Mouse (Mus musculus): ENCODE measurements at regions not wholly inside any gene's neighbourhood (a gene's known extent, or its start where the extent isn't known, plus 50 kb on each side); places are given as distances from the start of the nearest gene placed in this dataset.

DNA sequence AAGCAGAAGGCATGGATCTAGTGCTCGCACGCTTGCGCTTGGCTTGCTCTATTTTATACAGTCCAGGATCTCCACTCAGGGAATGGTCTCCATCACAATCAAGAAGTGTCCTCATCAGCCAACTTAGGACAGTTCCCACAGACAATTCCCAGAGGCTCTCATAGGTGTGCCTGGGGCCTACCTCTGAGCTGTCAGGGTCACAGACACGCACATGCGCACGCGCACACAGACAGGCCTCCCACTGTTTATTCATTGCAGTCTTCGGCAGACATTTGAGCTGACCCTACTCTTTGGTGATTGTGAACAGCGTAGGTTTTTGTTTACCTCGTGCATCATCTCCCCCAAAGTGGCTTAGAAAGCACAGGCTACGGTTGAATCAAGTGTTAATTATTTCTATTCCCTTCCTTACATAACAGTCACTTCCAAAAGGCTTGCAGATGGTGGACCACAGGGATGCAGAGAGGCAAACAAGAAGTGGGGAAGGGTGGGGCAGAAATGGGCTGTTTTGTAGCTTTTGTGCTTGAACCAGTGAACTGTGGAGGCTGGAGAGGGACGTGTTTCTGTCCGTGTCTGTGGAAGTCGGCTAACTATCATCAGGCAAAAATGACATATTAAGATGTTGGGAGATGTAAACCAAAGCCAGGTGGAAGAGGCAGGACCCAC lies 53.5 kb upstream of the Smg1 start:
- no peak overlapping the region for H3K27ac ChIP-seq (replicated peaks)
- peaks cover 6% of the 10 kb centered on the region; the same call in 1 of the 2 replicates for H3K9me3 ChIP-seq
- H3K4me1 ChIP-seq, result peaks cover 5% of the 10 kb centered on the region; the same call in 1 of the 2 replicates
- no peaks in the 10 kb centered on the region for H3K27me3 ChIP-seq
- H3K9ac ChIP-seq (replicated peaks), result no peak overlapping the region
- whole genome bisulfite sequencing, result 62% methylated on average over 14 of the region's 14 CpGs
- ATAC-seq (ENCODE audit: low FRiP score, low read depth), result 0 out of 2 replicates have a peak, but pooled peaks have one; percentile 25
- H3K36me3 ChIP-seq, result no peaks in the 10 kb centered on the region
- peak overlapping the region; percentile 36 for H3K4me2 ChIP-seq (replicated peaks)
- H3K4me3 ChIP-seq, result no peak overlapping the region

DNA sequence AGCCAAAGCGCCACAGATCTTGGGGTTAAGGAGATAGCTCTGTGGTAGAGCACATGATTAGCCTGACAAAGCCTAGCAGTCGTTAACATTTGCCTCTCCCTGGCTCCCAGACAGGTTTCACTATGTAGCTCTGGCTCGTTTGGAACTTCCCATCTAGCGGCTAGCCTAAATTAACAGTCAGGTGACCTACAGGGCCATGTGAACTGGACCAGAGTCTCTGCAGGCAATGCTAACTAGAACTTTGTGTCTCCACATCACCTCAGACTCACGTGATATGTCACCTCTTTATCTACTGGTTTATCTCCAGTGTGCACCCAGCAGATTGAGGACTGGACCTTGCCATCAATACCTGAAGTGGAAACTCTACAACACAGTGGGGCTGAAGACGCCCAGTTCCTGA lies 52.4 kb upstream of the Smg1 start:
- H3K27me3 ChIP-seq, result no peaks in the 10 kb centered on the region
- H3K9me3 ChIP-seq, result peaks cover 6% of the 10 kb centered on the region; the same call in 1 of the 2 replicates
- WGBS, result 86% methylated on average over 6 of the region's 6 CpGs
- no peak overlapping the region for H3K4me2 ChIP-seq (replicated peaks)
- no peak overlapping the region for H3K9ac ChIP-seq (replicated peaks)
- H3K27ac ChIP-seq (replicated peaks), result no peak overlapping the region
- H3K4me1 ChIP-seq, result peaks cover 5% of the 10 kb centered on the region; the same call in 1 of the 2 replicates
- ATAC-seq (ENCODE audit: low FRiP score, low read depth), result no peak
- no peaks in the 10 kb centered on the region for H3K36me3 ChIP-seq
- no peak overlapping the region for H3K4me3 ChIP-seq

DNA sequence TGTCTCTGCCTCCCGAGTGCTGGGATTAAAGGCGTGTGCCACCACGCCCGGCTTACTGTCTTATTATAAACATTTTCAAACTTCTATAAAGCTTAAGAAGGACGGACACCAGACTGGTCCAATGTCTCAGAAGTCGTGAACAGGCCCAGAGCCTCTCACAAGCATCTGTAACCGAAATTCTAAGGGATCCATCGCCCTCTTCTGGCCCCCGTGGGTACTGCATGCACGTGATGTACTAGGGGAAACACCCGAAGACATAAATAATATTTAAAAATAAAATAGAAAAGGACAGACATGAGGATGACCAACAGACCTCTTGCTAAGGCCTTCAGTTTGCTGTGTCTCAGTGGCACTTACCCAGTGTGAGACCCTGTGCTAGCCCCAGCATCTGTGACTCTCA lies 51.8 kb upstream of the Smg1 start:
- Histone ChIP-seq H3K4me1 (peaks cover 5% of the 10 kb centered on the region; the same call in 1 of the 2 replicates), H3K27me3 (no peaks in the 10 kb centered on the region), H3K9ac (replicated peaks) (no peak overlapping the region), H3K9me3 (peaks cover 6% of the 10 kb centered on the region; the same call in 1 of the 2 replicates), H3K4me3 (no peak overlapping the region), H3K36me3 (no peaks in the 10 kb centered on the region), H3K27ac (replicated peaks) (no peak overlapping the region), H3K4me2 (replicated peaks) (no peak overlapping the region)
- WGBS, result 82% methylated on average over 11 of the region's 11 CpGs
- no peak for ATAC-seq (ENCODE audit: low FRiP score, low read depth)

DNA sequence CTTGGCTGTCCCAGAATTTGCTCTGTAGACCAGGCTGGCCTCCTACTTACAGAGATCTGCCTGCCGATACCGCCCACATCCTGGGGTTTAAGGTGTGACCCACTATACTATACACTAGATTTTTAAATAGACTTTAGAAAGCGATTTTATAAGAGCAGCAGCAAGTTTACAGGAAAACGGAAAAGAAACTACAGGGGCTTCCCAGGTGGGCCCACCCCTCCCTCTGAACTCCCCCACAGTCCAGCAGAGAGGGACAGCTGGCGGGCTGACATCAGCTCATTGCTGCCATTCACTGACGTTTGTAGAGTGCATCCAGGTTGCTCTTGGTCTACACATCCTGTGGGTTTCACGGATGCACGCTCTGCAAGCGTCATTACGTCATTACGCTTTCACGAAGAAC lies 51.2 kb upstream of the Smg1 start:
- 94% methylated on average over 12 of the region's 12 CpGs for WGBS
- no peak for ATAC-seq (ENCODE audit: low FRiP score, low read depth)
- Histone ChIP-seq H3K9me3 (peaks cover 6% of the 10 kb centered on the region; the same call in 1 of the 2 replicates), H3K4me1 (peaks cover 5% of the 10 kb centered on the region; the same call in 1 of the 2 replicates), H3K4me3 (no peak overlapping the region), H3K27me3 (no peaks in the 10 kb centered on the region), H3K9ac (replicated peaks) (no peak overlapping the region), H3K4me2 (replicated peaks) (no peak overlapping the region), H3K36me3 (no peaks in the 10 kb centered on the region), H3K27ac (replicated peaks) (no peak overlapping the region)
